Mouse (Mus musculus) testis, adult 2 months (tissue): ENCODE measurements around the gene Slc35b3.

ENCODE experiments used
- CTCF ChIP-seq: fragments of 200-500 bp; IDR thresholded peaks from 2 replicates; pipeline ENCODE4 v1.5.1; 2012; ENCODE audit warnings: low read depth, mild to moderate bottlenecking, inconsistent platforms, low read length, moderate library complexity; ENCODE audit not compliant: control insufficient read depth, insufficient read depth, insufficient replicate concordance
- POLR2A ChIP-seq: fragments of 200-500 bp; IDR thresholded peaks from 2 replicates; pipeline ENCODE4 v1.6.1; 2012; ENCODE audit warnings: low read depth, mild to moderate bottlenecking, inconsistent platforms, low read length, moderate library complexity; ENCODE audit not compliant: control insufficient read depth

GRCm38 (mm10) chr13:38975853-38976252 lies 15.2 kb upstream of the Slc35b3 start:
- TF ChIP-seq CTCF, result no peak
- no peak for TF ChIP-seq POLR2A
